In genomic region chr1:121996461-121996860, GRCm38 (mm10) we compare ENCODE assay signal across 24 mouse cellular contexts.
DNase-seq lines count a peak whose midpoint lies in the region; ATAC-seq lines count a peak whose summit lies in the region.
"Had no signal": no experiment of that assay in that cellular context is flagged by ENCODE, and none has a peak within 500 bp of the region (broad histone marks: within the 10 kb centered on the region; RNA-seq: fewer than 3 reads in every experiment).

No protein-coding gene starts in this region.

- H3K9me3 ChIP-seq in kidney, embryonic 14.5 days (ENCODE audit: control insufficient read depth, low read length): no peaks in the 10 kb centered on the region
- no peaks in the 10 kb centered on the region for H3K9me3 ChIP-seq in midbrain, embryonic 10.5 days (replicated peaks)
- no peaks in the 10 kb centered on the region for H3K9me3 ChIP-seq in midbrain, embryonic 15.5 days
- no peaks in the 10 kb centered on the region for H3K9me3 ChIP-seq in midbrain, embryonic 14.5 days (ENCODE audit: control insufficient read depth, low read length)
- H3K9me3 ChIP-seq: embryonic facial prominence, embryonic 13.5 days; limb, embryonic 10.5 days; liver, embryonic 15.5 days; lung, embryonic 15.5 days had no signal

- no peaks in the 10 kb centered on the region for H3K27me3 ChIP-seq in kidney, embryonic 14.5 days (ENCODE audit: control insufficient read depth, insufficient read depth, low read length)
- no peaks in the 10 kb centered on the region for H3K27me3 ChIP-seq in midbrain, embryonic 10.5 days (ENCODE audit: low read depth, poor library complexity, severe bottlenecking)
- H3K27me3 ChIP-seq in midbrain, embryonic 15.5 days (replicated peaks): no peaks in the 10 kb centered on the region
- no peaks in the 10 kb centered on the region for H3K27me3 ChIP-seq in midbrain, embryonic 14.5 days (ENCODE audit: control insufficient read depth, insufficient read depth, low read length)
- H3K27me3 ChIP-seq: embryonic facial prominence, embryonic 13.5 days; liver, embryonic 15.5 days; lung, embryonic 15.5 days had no signal

- H3K9ac ChIP-seq in kidney, embryonic 14.5 days (ENCODE audit: low read depth, low read length): no peak overlapping the region
- H3K9ac ChIP-seq in midbrain, embryonic 15.5 days: no peak overlapping the region
- H3K9ac ChIP-seq in midbrain, embryonic 14.5 days (replicated peaks; ENCODE audit: low read length): no peak overlapping the region
- H3K9ac ChIP-seq: embryonic facial prominence, embryonic 13.5 days; liver, embryonic 15.5 days; lung, embryonic 15.5 days had no signal

- H3K4me1 ChIP-seq in kidney, embryonic 14.5 days (ENCODE audit: control insufficient read depth, insufficient read depth, low read length): no peaks in the 10 kb centered on the region
- peaks cover 2% of the 10 kb centered on the region; the same call in 1 of the 2 replicates for H3K4me1 ChIP-seq in midbrain, embryonic 10.5 days
- H3K4me1 ChIP-seq in midbrain, embryonic 15.5 days: no peaks in the 10 kb centered on the region
- H3K4me1 ChIP-seq in midbrain, embryonic 14.5 days (ENCODE audit: control insufficient read depth, insufficient read depth, low read length): no peaks in the 10 kb centered on the region
- H3K4me1 ChIP-seq: embryonic facial prominence, embryonic 13.5 days; limb, embryonic 10.5 days; liver, embryonic 15.5 days; lung, embryonic 15.5 days had no signal

- H3K27ac ChIP-seq in kidney, embryonic 14.5 days (ENCODE audit: low read depth, low read length): 0 out of 2 replicates have a peak overlapping the region, but pooled peaks have one; percentile 6
- H3K27ac ChIP-seq in midbrain, embryonic 10.5 days (replicated peaks): no peak overlapping the region
- H3K27ac ChIP-seq in midbrain, embryonic 15.5 days: no peak overlapping the region
- H3K27ac ChIP-seq in midbrain, embryonic 14.5 days (replicated peaks; ENCODE audit: low read depth, low read length): no peak overlapping the region
- H3K27ac ChIP-seq: embryonic facial prominence, embryonic 13.5 days; limb, embryonic 10.5 days; liver, embryonic 15.5 days; lung, embryonic 15.5 days had no signal

- DNase-seq in embryo, embryonic 10.5 days (ENCODE audit: low spot score): peak; percentile 5
- no peak for DNase-seq in embryo, embryonic 11 days
- no peak for DNase-seq in kidney, postnatal 10 days
- peak; percentile 15 for DNase-seq in midbrain, embryonic 10.5 days (ENCODE audit: low spot score)
- DNase-seq in midbrain, embryonic 14.5 days: peak; percentile 4
- no peak for DNase-seq in T-cell, adult 2 months (ENCODE audit: low spot score)
- DNase-seq: adrenal gland, postnatal 10 days; cerebellum, adult 8-10 months; cerebellum, postnatal 36 days; gastrocnemius, postnatal 14 days; heart, adult 11 months; kidney, adult 11 months; liver; lung, postnatal 36 days; right cerebral cortex, postnatal 25 days; spleen, adult 18-20 months had no signal

- WGBS in kidney, embryonic 14.5 days: 42% methylated on average over 1 of the region's 1 CpGs
- WGBS in midbrain, embryonic 10.5 days: 41% methylated on average over 1 of the region's 1 CpGs
- 23% methylated on average over 1 of the region's 1 CpGs for WGBS in midbrain, embryonic 15.5 days
- 9% methylated on average over 1 of the region's 1 CpGs for WGBS in midbrain, embryonic 14.5 days

- H3K36me3 ChIP-seq in kidney, embryonic 14.5 days (ENCODE audit: control insufficient read depth, insufficient read depth, low read length): no peaks in the 10 kb centered on the region
- no peaks in the 10 kb centered on the region for H3K36me3 ChIP-seq in midbrain, embryonic 10.5 days
- no peaks in the 10 kb centered on the region for H3K36me3 ChIP-seq in midbrain, embryonic 15.5 days (replicated peaks)
- no peaks in the 10 kb centered on the region for H3K36me3 ChIP-seq in midbrain, embryonic 14.5 days (ENCODE audit: control insufficient read depth, insufficient read depth, low read length)
- H3K36me3 ChIP-seq: embryonic facial prominence, embryonic 13.5 days; limb, embryonic 10.5 days; liver, embryonic 15.5 days; lung, embryonic 15.5 days had no signal

- H3K4me3 ChIP-seq in kidney, embryonic 14.5 days (ENCODE audit: low read length): no peak overlapping the region
- no peak overlapping the region for H3K4me3 ChIP-seq in midbrain, embryonic 10.5 days
- no peak overlapping the region for H3K4me3 ChIP-seq in midbrain, embryonic 15.5 days
- no peak overlapping the region for H3K4me3 ChIP-seq in midbrain, embryonic 14.5 days (replicated peaks; ENCODE audit: low read depth, low read length)
- H3K4me3 ChIP-seq: embryonic facial prominence, embryonic 13.5 days; limb, embryonic 10.5 days; liver, embryonic 15.5 days; lung, embryonic 15.5 days had no signal

- peak; percentile 99 for ATAC-seq in kidney, embryonic 14.5 days (ENCODE audit: low FRiP score, low TSS enrichment)
- ATAC-seq in midbrain, embryonic 15.5 days (replicated peaks): no peak
- ATAC-seq in midbrain, embryonic 14.5 days (ENCODE audit: low FRiP score, low TSS enrichment): no peak
- ATAC-seq: forebrain, embryonic 14.5 days had no signal

- H3K4me2 ChIP-seq in kidney, embryonic 14.5 days (replicated peaks; ENCODE audit: low read depth, low read length): no peak overlapping the region
- H3K4me2 ChIP-seq in midbrain, embryonic 15.5 days: no peak overlapping the region
- H3K4me2 ChIP-seq in midbrain, embryonic 14.5 days (ENCODE audit: low read length): no peak overlapping the region
- H3K4me2 ChIP-seq: embryonic facial prominence, embryonic 13.5 days; heart, embryonic 11.5 days; liver, embryonic 15.5 days; lung, embryonic 15.5 days had no signal

Comparison
In these comparisons a context has a peak if more than half of its experiments do, and no peak if none do; other contexts are left out.
1. DNase-seq: peak in embryo, embryonic 10.5 days (single experiment), midbrain, embryonic 10.5 days (single experiment) and midbrain, embryonic 14.5 days (single experiment); none in embryo, embryonic 11 days (single experiment), kidney, postnatal 10 days (single experiment) and T-cell, adult 2 months (single experiment).